Mouse (Mus musculus): ENCODE results near the gene Gtf3a.

DNA sequence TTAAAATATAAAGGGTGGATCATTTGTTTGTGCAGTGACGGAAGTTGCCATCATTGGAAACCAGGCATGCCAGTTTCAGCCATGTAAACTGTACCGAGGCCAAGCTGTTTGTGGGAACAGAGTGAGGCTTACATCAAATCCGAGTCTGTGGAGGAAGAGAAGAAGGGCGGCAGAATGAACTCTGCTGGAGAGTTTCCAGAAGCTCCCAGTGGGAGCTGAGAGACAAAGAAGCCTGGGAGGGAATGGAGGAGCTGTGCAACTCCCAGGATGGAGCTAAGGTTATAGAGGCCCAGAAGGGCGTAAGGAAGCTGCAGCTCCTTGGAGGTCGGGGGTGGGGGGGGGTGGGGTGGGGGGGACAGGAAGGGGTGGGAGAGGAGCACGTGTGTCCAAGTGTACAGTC, 48.1 kb upstream of the Gtf3a start:
- TF ChIP-seq CTCF (IDR thresholded peaks at IDR 0.05; ENCODE audit: control insufficient read depth, insufficient read depth, insufficient replicate concordance, low read depth, low read length) (no peak), POLR2A (IDR thresholded peaks at IDR 0.05; ENCODE audit: control insufficient read depth, low read depth, low read length) (no peak)

Measured in testis, adult 2 months (tissue).